Mouse (Mus musculus) activated CD4-positive, CD25-positive, alpha-beta regulatory T cell, adult 4 months (primary cell): Measurements from ENCODE around the gene Ccdc36. TPM values are rescaled to one million over a fixed set of nuclear protein-coding genes. Genes with fewer than 3 reads are reported as not detected.

ENCODE experiments used
- ATAC-seq: one replicate; pipeline ENCODE4 v1.8.0; 2017
- polyA plus RNA-seq, 2 experiments: library from polyadenylated mRNA; unstranded; fragments of 100-300 nt; shearing (Covaris generic); gene quantifications; one replicate each; pipeline ENCODE4 v1.2.1; 2017

Gene Ccdc36
- polyA plus RNA-seq = not detected

- ATAC-seq = no peak
These were observed at the start of gene Ccdc36 for GRCm38 (mm10) chr9:108428384-108428783. TSS of gene Ccdc36 (minus strand) at chr9:108428484.

- ATAC-seq = no peak
These were observed 46.2 kb upstream of the Ccdc36 start for GRCm38 (mm10) chr9:108474528-108474927.

- no peak for ATAC-seq
These were observed 41.6 kb upstream of the Ccdc36 start for GRCm38 (mm10) chr9:108469845-108470244.

GRCm38 (mm10) chr9:108469430-108469829, 41.1 kb upstream of the Ccdc36 start:
- ATAC-seq = no peak

GRCm38 (mm10) chr9:108466219-108466618, 37.9 kb upstream of the Ccdc36 start:
- no peak for ATAC-seq

- no peak for ATAC-seq
These were observed 35.4 kb upstream of the Ccdc36 start for GRCm38 (mm10) chr9:108463713-108464112.

GRCm38 (mm10) chr9:108462192-108462591, 33.9 kb upstream of the Ccdc36 start:
- no peak for ATAC-seq

GRCm38 (mm10) chr9:108461675-108462074, 33.4 kb upstream of the Ccdc36 start:
- ATAC-seq = no peak

GRCm38 (mm10) chr9:108461181-108461631, 32.9 kb upstream of the Ccdc36 start, which contains the start of gene Klhdc8b:
TSS of gene Klhdc8b (minus strand) at chr9:108461581.
- no peak for ATAC-seq

- peak; percentile 90 for ATAC-seq
These were observed 32.3 kb upstream of the Ccdc36 start, which contains the start of gene Ccdc71 for GRCm38 (mm10) chr9:108460319-108461178. TSS of gene Ccdc71 (plus strand) at chr9:108460527.

GRCm38 (mm10) chr9:108459939-108460318, 31.6 kb upstream of the Ccdc36 start:
- ATAC-seq = no peak

- no peak for ATAC-seq
These were observed 28.7 kb upstream of the Ccdc36 start for GRCm38 (mm10) chr9:108456953-108457352.

- no peak for ATAC-seq
These were observed 27.7 kb upstream of the Ccdc36 start for GRCm38 (mm10) chr9:108455747-108456571.

- no peak for ATAC-seq
These were observed 26.1 kb upstream of the Ccdc36 start for GRCm38 (mm10) chr9:108454429-108454828.

- ATAC-seq = no peak
These were observed 25.2 kb upstream of the Ccdc36 start for GRCm38 (mm10) chr9:108453458-108453857.

- no peak for ATAC-seq
These were observed 24.6 kb upstream of the Ccdc36 start for GRCm38 (mm10) chr9:108452911-108453310.

GRCm38 (mm10) chr9:108452291-108452906, 24.1 kb upstream of the Ccdc36 start:
- peak; percentile 59 for ATAC-seq

- ATAC-seq = no peak
These were observed 23.4 kb upstream of the Ccdc36 start for GRCm38 (mm10) chr9:108451519-108452160.

GRCm38 (mm10) chr9:108451170-108451493, 22.8 kb upstream of the Ccdc36 start:
- no peak for ATAC-seq

GRCm38 (mm10) chr9:108450292-108451169, 22.2 kb upstream of the Ccdc36 start:
- ATAC-seq = no peak

GRCm38 (mm10) chr9:108449860-108450259, 21.6 kb upstream of the Ccdc36 start:
- ATAC-seq = no peak
